In genomic region chr1:74754175-74754785, GRCm38 (mm10) we compare ENCODE assay signal across 18 mouse cellular contexts. TPM values are rescaled to one million over a fixed set of nuclear protein-coding genes. Genes with fewer than 3 reads are reported as not detected.
DNase-seq lines count a peak whose midpoint lies in the region; ATAC-seq lines count a peak whose summit lies in the region.
"Had no signal": no experiment of that assay in that cellular context is flagged by ENCODE, and none has a peak within 500 bp of the region (broad histone marks: within the 10 kb centered on the region; RNA-seq: fewer than 3 reads in every experiment).

No protein-coding gene starts in this region.

- H3K4me1 ChIP-seq in heart, embryonic 14.5 days (ENCODE audit: control insufficient read depth in 2 of 2, insufficient read depth in 2 of 2, low read length in 2 of 2), result peaks cover 5 to 13% of the 10 kb centered on the region in 2 experiments
- H3K4me1 ChIP-seq in limb, embryonic 12.5 days (replicated peaks), result 0 out of 2 replicates have a peak, but pooled peaks cover 7% of the 10 kb centered on the region
- H3K4me1 ChIP-seq in midbrain, embryonic 11.5 days (ENCODE audit: control insufficient read depth, insufficient read depth, low read length), result no peaks in the 10 kb centered on the region
- H3K4me1 ChIP-seq: forebrain, embryonic 12.5 days; neural tube, embryonic 15.5 days had no signal

- WGBS in heart, embryonic 14.5 days, result 78% methylated on average over 5 of the region's 5 CpGs
- WGBS in limb, embryonic 12.5 days, result 49% methylated on average over 5 of the region's 5 CpGs
- 68% methylated on average over 5 of the region's 5 CpGs for WGBS in midbrain, embryonic 11.5 days

- no peak for DNase-seq in heart, postnatal 4 days
- DNase-seq in gastrocnemius, postnatal 10 days, result peak; percentile 52
- DNase-seq in thymus, postnatal 0 days (ENCODE audit: low spot score), result peak; percentile 17
- DNase-seq in midbrain, embryonic 11.5 days (ENCODE audit: low spot score, missing footprints), result no peak
- DNase-seq in layer of hippocampus, postnatal 14 days (ENCODE audit: low spot score in 2 of 2), result no peak
- DNase-seq in c-Kit-positive CD71-positive TER-119-positive erythroid progenitor cells, embryonic 14.5 days (ENCODE audit: low spot score), result no peak
- DNase-seq: cerebellum, adult 11-12 months; right cerebral cortex, postnatal 14 days had no signal

- no peaks in the 10 kb centered on the region for H3K27me3 ChIP-seq in heart, embryonic 14.5 days (ENCODE audit: control insufficient read depth, insufficient read depth, low read length)
- peaks cover 6% of the 10 kb centered on the region; the same call in 1 of the 2 replicates for H3K27me3 ChIP-seq in limb, embryonic 12.5 days
- no peaks in the 10 kb centered on the region for H3K27me3 ChIP-seq in midbrain, embryonic 11.5 days (ENCODE audit: control insufficient read depth, insufficient read depth, low read length)

- no peaks in the 10 kb centered on the region for H3K36me3 ChIP-seq in heart, embryonic 14.5 days (ENCODE audit: control insufficient read depth, insufficient read depth, low read length)
- H3K36me3 ChIP-seq in limb, embryonic 12.5 days, result no peaks in the 10 kb centered on the region
- H3K36me3 ChIP-seq in midbrain, embryonic 11.5 days (ENCODE audit: control insufficient read depth, insufficient read depth, low read length), result no peaks in the 10 kb centered on the region
- H3K36me3 ChIP-seq: forebrain, embryonic 12.5 days; neural tube, embryonic 15.5 days had no signal

- no peaks in the 10 kb centered on the region for H3K9me3 ChIP-seq in heart, embryonic 14.5 days (ENCODE audit: control insufficient read depth, low read length)
- no peaks in the 10 kb centered on the region for H3K9me3 ChIP-seq in limb, embryonic 12.5 days
- H3K9me3 ChIP-seq in midbrain, embryonic 11.5 days (ENCODE audit: control insufficient read depth, low read length), result no peaks in the 10 kb centered on the region
- H3K9me3 ChIP-seq: forebrain, embryonic 12.5 days; neural tube, embryonic 15.5 days had no signal

- ATAC-seq in heart, embryonic 14.5 days (ENCODE audit: insufficient number of reproducible peaks, insufficient read depth, low FRiP score, low read depth), result 0 out of 2 replicates have a peak, but pooled peaks have one; percentile 35
- ATAC-seq in limb, embryonic 12.5 days (ENCODE audit: insufficient number of reproducible peaks, insufficient read depth, low FRiP score, low TSS enrichment, low read depth), result 0 out of 2 replicates have a peak, but pooled peaks have one; percentile 52
- no peak for ATAC-seq in midbrain, embryonic 11.5 days (ENCODE audit: low FRiP score)

- no peak overlapping the region for H3K27ac ChIP-seq in heart, embryonic 14.5 days (replicated peaks in 1 of 2; ENCODE audit: control insufficient read depth in 1 of 2, insufficient read depth in 1 of 2, low read depth in 2 of 2, low read length in 2 of 2)
- no peak overlapping the region for H3K27ac ChIP-seq in limb, embryonic 12.5 days
- H3K27ac ChIP-seq in midbrain, embryonic 11.5 days (ENCODE audit: low read depth, low read length), result no peak overlapping the region
- H3K27ac ChIP-seq: forebrain, embryonic 12.5 days; neural tube, embryonic 15.5 days had no signal

- H3K4me2 ChIP-seq in heart, embryonic 14.5 days (ENCODE audit: low read length), result no peak overlapping the region
- H3K4me2 ChIP-seq in limb, embryonic 12.5 days, result no peak overlapping the region
- H3K4me2 ChIP-seq in midbrain, embryonic 11.5 days, result no peak overlapping the region
- H3K4me2 ChIP-seq: forebrain, embryonic 12.5 days; neural tube, embryonic 15.5 days had no signal

- no peak overlapping the region for H3K4me3 ChIP-seq in heart, embryonic 14.5 days (ENCODE audit: control insufficient read depth in 1 of 2, insufficient read depth in 1 of 2, low read depth in 1 of 2, low read length in 2 of 2)
- no peak overlapping the region for H3K4me3 ChIP-seq in limb, embryonic 12.5 days (replicated peaks)
- no peak overlapping the region for H3K4me3 ChIP-seq in midbrain, embryonic 11.5 days (ENCODE audit: low read depth, low read length)
- H3K4me3 ChIP-seq: forebrain, embryonic 12.5 days; neural tube, embryonic 15.5 days had no signal

- H3K9ac ChIP-seq in heart, embryonic 14.5 days (ENCODE audit: low read length), result no peak overlapping the region
- no peak overlapping the region for H3K9ac ChIP-seq in limb, embryonic 12.5 days (replicated peaks)
- no peak overlapping the region for H3K9ac ChIP-seq in midbrain, embryonic 11.5 days (ENCODE audit: low read length)
- H3K9ac ChIP-seq: forebrain, embryonic 12.5 days; neural tube, embryonic 15.5 days had no signal

RNA-seq across cellular contexts. Expression of gene Prkag3, which starts 5.3 kb away (rescaled TPM):
- 4.9 and 6.1 TPM in 2 replicates for polyA plus RNA-seq in heart, embryonic 14.5 days (2014; fragmentation: Nextera tagmentation; extraction: Ambion mirVana)
- total RNA-seq in heart, postnatal 4 days (2021), result 1 to 10 TPM; 3.7 to 4.1 TPM
- total RNA-seq in gastrocnemius, postnatal 10 days (2021), result 10 to 100 TPM; 64.7 to 66.7 TPM
- polyA plus RNA-seq in limb, embryonic 12.5 days (2016; fragmentation: Nextera tagmentation; extraction: Ambion mirVana), result 0.46 and 0.47 TPM in 2 replicates
- 0.16 TPM in 1 of 2 replicates, not detected in the other for polyA plus RNA-seq in thymus, postnatal 0 days (2015; fragmentation: Nextera tagmentation; extraction: Ambion mirVana)
- polyA plus RNA-seq in midbrain, embryonic 11.5 days (2014; fragmentation: Nextera tagmentation; extraction: Ambion mirVana), result not detected in 2 replicates
- total RNA-seq in layer of hippocampus, postnatal 14 days (2021), result under 1 TPM; 0.14 to 0.55 TPM
- total RNA-seq: granulocyte monocyte progenitor cell, adult 5-6 weeks; layer of hippocampus, postnatal 10 days; megakaryocyte, adult 5-6 weeks; MEL had no signal
- polyA plus RNA-seq: forebrain, embryonic 12.5 days had no signal

RNA-seq across cellular contexts. Expression of gene Wnt6, which starts 17.4 kb away (rescaled TPM):
- 0.36 TPM in 1 of 2 replicates, not detected in the other for polyA plus RNA-seq in heart, embryonic 14.5 days (2014; fragmentation: Nextera tagmentation; extraction: Ambion mirVana)
- total RNA-seq in heart, postnatal 4 days (2021), result under 1 TPM; 0.12 to 0.20 TPM
- 1 to 10 TPM in 1 of 2 experiments, under 1 TPM in 1; 0.95 to 1.5 TPM for total RNA-seq in gastrocnemius, postnatal 10 days (2021)
- polyA plus RNA-seq in limb, embryonic 12.5 days (2016; fragmentation: Nextera tagmentation; extraction: Ambion mirVana), result 38.7 and 40.5 TPM in 2 replicates
- 1.6 and 2.6 TPM in 2 replicates for polyA plus RNA-seq in thymus, postnatal 0 days (2015; fragmentation: Nextera tagmentation; extraction: Ambion mirVana)
- 3.3 and 3.4 TPM in 2 replicates for polyA plus RNA-seq in midbrain, embryonic 11.5 days (2014; fragmentation: Nextera tagmentation; extraction: Ambion mirVana)
- total RNA-seq in layer of hippocampus, postnatal 14 days (2021), result under 1 TPM; 0.43 to 0.58 TPM
- total RNA-seq: MEL had no signal

RNA-seq across cellular contexts. Expression of gene Wnt10a, which starts 37.0 kb away (rescaled TPM):
- not detected in 2 replicates for polyA plus RNA-seq in heart, embryonic 14.5 days (2014; fragmentation: Nextera tagmentation; extraction: Ambion mirVana)
- not detected for total RNA-seq in heart, postnatal 4 days (2021)
- under 1 TPM in 1 of 2 experiments, not detected in 1; 0.29 TPM for total RNA-seq in gastrocnemius, postnatal 10 days (2021)
- 3.4 and 3.5 TPM in 2 replicates for polyA plus RNA-seq in limb, embryonic 12.5 days (2016; fragmentation: Nextera tagmentation; extraction: Ambion mirVana)
- 1.6 and 1.9 TPM in 2 replicates for polyA plus RNA-seq in thymus, postnatal 0 days (2015; fragmentation: Nextera tagmentation; extraction: Ambion mirVana)
- polyA plus RNA-seq in midbrain, embryonic 11.5 days (2014; fragmentation: Nextera tagmentation; extraction: Ambion mirVana), result 1.4 and 2.3 TPM in 2 replicates
- total RNA-seq in layer of hippocampus, postnatal 14 days (2021), result 1 to 10 TPM; 1.9 to 2.0 TPM
- total RNA-seq: granulocyte monocyte progenitor cell, adult 5-6 weeks; megakaryocyte, adult 5-6 weeks; MEL had no signal
- polyA plus RNA-seq: heart, postnatal 0 days; liver, embryonic 16.5 days had no signal

RNA-seq across cellular contexts. Expression of gene Cyp27a1, which starts 40.9 kb away (rescaled TPM):
- 16.3 and 19.1 TPM in 2 replicates for polyA plus RNA-seq in heart, embryonic 14.5 days (2014; fragmentation: Nextera tagmentation; extraction: Ambion mirVana)
- total RNA-seq in heart, postnatal 4 days (2021), result 1 to 10 TPM; 5.4 to 6.3 TPM
- 1 to 10 TPM; 8.6 to 8.9 TPM for total RNA-seq in gastrocnemius, postnatal 10 days (2021)
- 14.9 and 15.8 TPM in 2 replicates for polyA plus RNA-seq in limb, embryonic 12.5 days (2016; fragmentation: Nextera tagmentation; extraction: Ambion mirVana)
- 4.0 and 5.1 TPM in 2 replicates for polyA plus RNA-seq in thymus, postnatal 0 days (2015; fragmentation: Nextera tagmentation; extraction: Ambion mirVana)
- polyA plus RNA-seq in midbrain, embryonic 11.5 days (2014; fragmentation: Nextera tagmentation; extraction: Ambion mirVana), result 6.7 and 7.1 TPM in 2 replicates
- total RNA-seq in layer of hippocampus, postnatal 14 days (2021), result 1 to 10 TPM; 1.1 to 2.6 TPM
- total RNA-seq: MEL had no signal

Comparison
In these comparisons a context has a peak if more than half of its experiments do, and no peak if none do; other contexts are left out.
1. DNase-seq: peak in gastrocnemius, postnatal 10 days (single experiment) and thymus, postnatal 0 days (single experiment); none in heart, postnatal 4 days (single experiment), midbrain, embryonic 11.5 days (single experiment), layer of hippocampus, postnatal 14 days (0 of 2) and c-Kit-positive CD71-positive TER-119-positive erythroid progenitor cells, embryonic 14.5 days (single experiment).